Mouse (Mus musculus): Measurements from ENCODE around the gene Fpgt. TPM values are rescaled to one million over a fixed set of nuclear protein-coding genes. Genes with fewer than 3 reads are reported as not detected.

The Fpgt gene
- 10 to 100 TPM; 11.4 to 12.1 TPM for total RNA-seq (2021)
- long read RNA-seq, experiment 1, transcript Fpgt-201 (4 exons, 3,518 nt): major isoform, 5 of 10 reads
- long read RNA-seq, experiment 1, partial matches to known transcripts: 0 of 10 reads
- long read RNA-seq, experiment 1, other reads (novel, unspliced or antisense): 1 of 10 reads
- long read RNA-seq, experiment 2, partial matches to known transcripts: 0 of 5 reads
- long read RNA-seq, experiment 2, other reads (novel, unspliced or antisense): 2 of 5 reads

- DNase-seq: peak; percentile 90 to 92
These were observed at the start of gene Fpgt, which contains the start of gene Lrriq3 for GRCm38 (mm10) chr3:155093116-155093956. Gene Fpgt (minus strand): TSS chr3:155093403. Gene Lrriq3 (plus strand): TSS chr3:155093434.

- DNase-seq: peak in 1 of 2 experiments; percentile 10
These were observed 47.8 kb upstream of the Fpgt start for GRCm38 (mm10) chr3:155141047-155141446.

- DNase-seq: no peak
These were observed 44.5 kb upstream of the Fpgt start for GRCm38 (mm10) chr3:155137737-155138136.

DNA sequence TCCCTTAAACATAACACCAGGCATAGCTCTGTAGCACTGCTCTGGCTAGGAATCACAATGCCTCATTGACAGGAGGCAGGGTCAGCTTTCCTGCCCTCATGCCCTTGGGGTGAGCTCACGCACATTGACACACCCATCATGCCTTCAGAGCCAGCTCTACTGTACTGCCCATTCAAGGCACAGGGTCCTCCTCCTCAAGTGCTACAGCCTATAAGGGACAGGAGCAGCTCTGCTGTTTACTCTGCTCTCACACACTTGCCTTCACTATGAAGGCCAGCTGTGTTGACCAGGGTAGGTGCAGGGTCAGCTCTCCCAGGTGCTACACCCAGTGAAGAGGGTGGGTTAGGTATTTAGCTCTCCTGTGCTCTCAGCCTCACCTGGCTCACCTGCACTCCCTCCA is 12.8 kb upstream of the Fpgt start:
- no peak for DNase-seq

DNA sequence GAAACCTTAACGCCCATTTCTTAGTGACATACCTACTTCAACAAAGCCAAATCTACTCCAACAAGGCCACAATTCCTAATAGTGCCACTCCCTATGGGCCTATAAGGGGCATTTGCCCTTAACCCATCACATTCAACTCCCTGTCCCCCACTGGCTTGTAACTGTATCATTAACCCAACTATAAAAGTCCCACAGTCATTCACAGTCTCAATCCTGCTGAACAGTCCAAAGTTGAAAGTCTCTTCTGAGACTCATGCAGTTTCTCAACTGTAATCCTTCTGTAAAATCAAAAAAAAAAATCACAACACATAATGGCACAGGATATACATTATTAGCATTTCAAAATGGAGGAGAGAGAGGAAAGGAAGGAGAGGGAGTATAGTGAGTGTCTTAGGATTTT is 6.1 kb upstream of the Fpgt start:
- no peak for DNase-seq

DNA sequence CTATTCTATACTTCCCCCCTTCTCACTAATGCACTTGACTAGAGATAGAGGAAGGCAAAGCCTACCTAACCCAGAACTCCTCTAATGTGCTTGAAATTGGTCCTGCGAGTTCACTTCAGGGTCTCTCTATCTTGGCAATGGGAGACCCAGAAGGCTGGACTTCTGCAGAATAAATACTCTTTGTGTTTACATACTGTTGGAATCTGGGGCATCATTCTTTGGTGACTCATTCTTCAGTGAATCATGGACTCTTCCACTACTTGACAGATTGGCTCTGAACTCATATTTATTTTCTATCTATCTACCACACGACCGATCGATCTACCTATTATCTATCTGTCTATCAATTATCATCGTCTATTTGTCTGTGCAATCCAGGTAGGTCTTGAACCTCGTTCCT is 1.1 kb downstream of the Fpgt start:
- no peak for DNase-seq

- DNase-seq: no peak
These were observed 15.3 kb downstream of the Fpgt start for GRCm38 (mm10) chr3:155077908-155078307.

DNA sequence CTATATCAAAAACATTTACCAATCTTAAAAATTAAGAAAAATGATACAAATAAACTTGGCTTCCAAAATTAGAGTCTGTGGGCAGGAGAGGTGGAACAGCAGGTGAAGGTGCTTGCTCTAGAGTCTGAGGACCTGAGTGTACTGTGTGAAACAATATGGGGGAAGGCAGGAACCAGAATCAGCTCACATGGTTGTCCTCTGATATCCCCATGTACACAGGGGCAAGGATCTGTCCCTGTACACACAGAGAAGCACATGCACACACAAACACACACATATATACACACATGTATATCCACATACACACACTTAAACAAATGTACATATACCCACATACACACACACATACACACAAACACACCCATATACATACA is 33.8 kb downstream of the Fpgt start:
- no peak for DNase-seq

DNA sequence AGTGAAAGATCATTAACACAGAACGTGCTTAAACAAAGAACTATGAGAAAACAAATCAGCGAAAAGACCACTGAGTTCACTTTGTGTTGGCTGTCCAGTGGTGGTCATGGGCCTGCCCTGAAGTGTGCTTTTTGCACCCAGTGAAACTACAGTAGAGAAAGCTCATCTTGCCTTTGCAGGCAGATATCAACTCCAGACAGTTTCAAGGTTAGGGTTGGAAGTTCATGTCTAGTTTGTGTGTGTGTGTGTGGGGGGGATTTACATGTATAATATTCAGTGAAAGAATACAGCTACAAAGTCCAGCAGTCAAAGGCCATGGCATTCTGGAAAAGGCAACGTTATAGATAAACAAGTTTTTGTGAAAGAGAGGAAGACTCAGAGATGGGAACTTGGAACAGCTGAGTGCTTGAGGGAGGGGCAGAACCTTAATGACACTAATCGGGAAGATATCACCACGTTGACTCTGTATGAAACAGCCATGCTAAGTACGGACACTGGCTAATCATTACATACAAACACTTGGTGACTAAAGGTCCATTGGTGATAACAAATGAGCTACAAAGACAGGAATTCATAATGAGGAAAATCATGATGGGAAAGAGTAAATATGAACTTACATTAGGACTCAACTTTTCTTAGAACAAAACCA is 34.3 kb downstream of the Fpgt start:
- DNase-seq: no peak

DNA sequence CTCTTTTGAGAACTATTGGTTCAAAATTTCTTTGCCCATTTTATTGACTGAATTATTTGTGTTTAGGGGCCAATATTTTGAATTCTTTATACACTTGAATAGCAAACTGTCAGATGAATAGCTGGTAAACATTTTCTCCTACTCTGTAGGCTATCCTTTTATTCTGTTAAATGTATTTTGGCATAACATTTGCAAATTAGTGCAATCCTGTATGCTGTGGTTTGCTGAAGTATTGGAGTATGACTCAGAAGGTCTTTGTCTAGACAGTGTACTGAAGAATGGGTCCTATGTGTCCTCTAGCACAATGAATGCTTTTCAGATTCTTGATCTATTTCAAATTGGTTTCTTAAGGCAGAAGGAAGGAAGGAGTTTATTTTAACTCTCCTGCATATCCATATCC is 35.6 kb downstream of the Fpgt start:
- DNase-seq: no peak

- no peak for DNase-seq
These were observed 36.6 kb downstream of the Fpgt start for GRCm38 (mm10) chr3:155056606-155057005.

- DNase-seq: peak; percentile 35 to 55
These were observed 37.8 kb downstream of the Fpgt start, which contains the start of gene Tnni3k for GRCm38 (mm10) chr3:155055231-155055916. Gene Tnni3k (minus strand): TSS chr3:155055407.

DNA sequence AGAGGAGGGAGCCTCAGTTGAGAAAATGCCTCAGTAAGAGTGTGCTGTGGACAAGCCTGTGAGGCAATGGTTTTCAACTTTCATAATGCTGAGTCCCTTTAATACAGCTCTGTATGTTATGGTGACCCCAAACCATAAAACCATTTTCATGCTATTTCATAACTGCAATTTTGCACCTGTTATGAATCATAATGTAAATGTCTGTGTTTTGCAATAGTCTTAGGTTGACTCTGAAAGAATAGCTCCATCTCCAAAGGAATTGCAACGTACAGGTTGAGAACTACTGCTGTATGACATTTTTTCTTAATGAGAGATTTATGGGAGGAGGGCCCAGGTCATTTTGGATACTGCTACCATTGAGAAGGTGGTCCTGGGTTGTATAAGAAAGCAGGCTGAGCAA is 40.0 kb downstream of the Fpgt start:
- DNase-seq: no peak

GRCm38 (mm10) chr3:155052021-155052420 is 41.2 kb downstream of the Fpgt start:
- no peak for DNase-seq

DNA sequence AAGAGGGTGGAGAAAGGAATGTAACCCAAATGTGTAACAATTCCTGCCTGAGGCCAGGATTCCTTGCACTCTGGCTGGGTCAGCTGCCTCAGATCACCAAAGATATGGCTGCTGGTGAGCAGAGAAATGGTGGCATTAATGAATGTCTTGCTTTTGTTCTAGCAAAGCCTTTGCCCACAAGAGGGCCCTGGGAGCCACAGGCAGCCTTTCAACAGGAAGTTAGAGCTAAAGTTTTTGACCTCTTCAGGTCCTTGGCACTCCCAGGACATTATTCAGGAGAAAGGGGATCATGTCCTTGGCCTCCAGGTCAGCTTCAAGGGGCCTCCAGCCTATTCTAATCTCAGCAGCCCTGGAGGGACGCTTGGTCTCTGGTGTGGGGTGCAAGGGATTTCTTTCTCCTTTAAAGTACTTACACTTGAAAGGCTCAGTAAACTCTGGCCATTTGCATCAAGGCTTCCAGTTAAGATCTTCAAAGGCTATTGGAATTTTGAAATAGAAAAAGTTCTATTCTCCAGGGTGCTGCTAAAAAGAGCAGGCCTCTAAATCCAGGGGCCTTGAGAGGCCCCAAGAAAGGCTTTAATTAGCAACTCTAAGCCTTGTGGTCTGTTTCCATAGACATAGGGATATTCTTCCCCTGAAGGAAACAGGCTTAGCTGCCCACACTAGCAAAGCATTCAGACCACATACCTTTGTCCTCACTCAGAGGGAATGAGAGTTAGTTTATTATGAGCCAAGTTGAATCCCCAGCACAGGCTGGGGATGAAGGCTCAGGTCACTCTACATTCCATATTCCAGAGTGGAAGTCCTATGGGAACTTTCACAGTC is 54.0 kb downstream of the Fpgt start:
- peak in 1 of 2 experiments; percentile 24 for DNase-seq

Other genes starting within 250 kb of the Fpgt start
- gene Tnni3k, start 38.0 kb downstream of the Fpgt start, total RNA-seq (2021): 10 to 100 TPM; 79.9 to 80.7 TPM
- gene Lrriq3, start within 50 bp of the Fpgt start, total RNA-seq (2021): under 1 TPM; 0.27 to 0.49 TPM

Data from heart, adult 18-20 months (tissue).